Mouse (Mus musculus) NIH3T3 (cell line): ENCODE measurements around the gene Ptprf.
A peak's percentile ranks its signal among the peaks of the same experiment; 100 is the strongest.

Source experiments
- DNase-seq: peaks from one replicate; pipeline ENCODE4 v3.0.0-alpha.2; 2012; ENCODE audit warnings: low read depth

The Ptprf gene

DNA sequence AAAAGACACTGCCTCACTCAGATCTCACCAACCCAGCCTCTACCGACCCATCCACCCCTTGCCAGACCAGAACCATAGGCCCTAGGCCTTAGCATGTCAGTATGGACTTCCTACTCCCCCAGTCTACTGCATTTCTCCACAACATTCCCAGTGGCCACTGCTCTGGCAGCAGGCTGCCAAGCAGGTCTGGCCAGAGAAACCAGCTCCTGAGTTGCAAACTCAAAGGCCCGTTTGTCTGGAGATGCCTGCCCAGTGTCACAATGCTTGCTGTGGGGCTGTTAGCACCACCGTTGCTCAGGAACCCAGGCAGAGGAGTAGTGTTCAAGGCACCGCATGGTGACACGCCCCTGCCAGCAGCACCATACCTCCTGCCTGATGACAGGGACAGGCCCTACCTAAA is 5.0 kb downstream of the Ptprf start:
- DNase-seq: no peak

DNA sequence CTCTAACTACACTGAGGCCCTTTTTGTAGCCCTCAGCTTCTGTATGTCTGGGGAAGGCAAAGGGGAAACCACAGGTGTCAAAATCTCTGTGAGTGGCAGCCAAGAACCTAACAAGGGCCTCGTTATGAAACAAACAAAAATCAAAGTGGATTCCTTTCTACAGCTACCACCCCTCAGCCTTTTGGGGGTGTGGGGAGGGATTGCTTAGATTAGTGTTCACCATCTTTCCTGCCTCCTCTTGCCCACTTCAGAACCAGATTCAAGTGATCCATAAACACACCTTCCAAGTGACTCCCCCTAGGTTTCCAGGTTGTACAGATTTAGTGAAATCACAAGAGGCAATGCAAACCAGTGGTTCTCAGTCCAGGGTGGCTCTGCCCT is 9.0 kb downstream of the Ptprf start:
- no peak for DNase-seq

DNA sequence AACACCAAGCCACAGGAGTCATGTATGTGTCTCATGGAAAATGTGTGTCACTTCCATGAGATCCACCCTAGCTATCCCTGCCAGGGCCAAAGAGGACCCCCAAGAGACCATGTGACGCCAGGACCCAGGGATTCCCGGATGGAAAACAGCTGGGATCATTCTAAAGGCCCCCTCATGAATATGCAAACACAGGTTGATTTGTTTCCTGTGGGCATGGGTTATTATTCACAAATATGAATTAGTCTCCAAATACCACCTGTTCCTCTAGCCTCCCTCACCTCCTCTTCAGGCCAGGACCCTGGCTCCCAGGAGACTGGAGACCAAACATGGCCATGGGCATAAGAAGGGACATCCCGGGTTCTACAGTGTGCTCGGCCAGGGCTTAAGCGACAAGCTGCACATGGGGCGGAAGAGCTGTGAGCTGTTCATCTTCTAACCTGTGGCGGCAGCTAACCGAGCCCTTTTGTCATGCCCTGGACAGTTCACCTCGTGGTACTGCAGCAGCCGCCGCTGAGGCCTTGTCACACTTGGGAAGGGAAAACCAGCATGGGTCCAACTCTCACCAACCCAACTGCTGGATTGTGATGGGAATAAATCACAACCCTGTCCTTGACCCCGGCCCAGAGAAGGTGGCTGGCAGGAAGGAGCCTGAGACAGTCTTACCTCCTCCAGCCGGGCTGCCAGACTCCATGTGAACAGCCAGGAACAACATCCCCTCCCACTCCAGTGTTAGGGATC is 9.6 kb downstream of the Ptprf start:
- DNase-seq: no peak

DNA sequence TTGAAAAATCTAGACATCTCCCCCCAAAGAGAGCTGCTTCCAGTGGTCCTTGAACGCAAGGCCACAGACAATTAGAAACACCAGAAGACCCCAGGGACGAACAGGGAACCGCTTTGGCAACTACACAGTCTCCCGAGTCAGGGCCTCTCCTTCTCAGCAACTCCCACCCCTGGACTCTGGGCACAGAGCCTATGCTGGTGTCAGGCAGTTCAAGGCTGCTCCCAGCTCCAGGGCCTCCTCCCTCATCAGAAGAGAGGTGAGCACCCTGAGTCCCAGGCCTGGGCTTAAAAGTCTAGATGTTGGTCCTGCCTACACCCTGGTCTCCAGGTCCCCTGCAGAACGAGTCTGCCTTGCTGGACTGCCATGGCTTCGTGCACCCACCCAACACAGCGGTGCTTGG is 10.7 kb downstream of the Ptprf start:
- DNase-seq: no peak

DNA sequence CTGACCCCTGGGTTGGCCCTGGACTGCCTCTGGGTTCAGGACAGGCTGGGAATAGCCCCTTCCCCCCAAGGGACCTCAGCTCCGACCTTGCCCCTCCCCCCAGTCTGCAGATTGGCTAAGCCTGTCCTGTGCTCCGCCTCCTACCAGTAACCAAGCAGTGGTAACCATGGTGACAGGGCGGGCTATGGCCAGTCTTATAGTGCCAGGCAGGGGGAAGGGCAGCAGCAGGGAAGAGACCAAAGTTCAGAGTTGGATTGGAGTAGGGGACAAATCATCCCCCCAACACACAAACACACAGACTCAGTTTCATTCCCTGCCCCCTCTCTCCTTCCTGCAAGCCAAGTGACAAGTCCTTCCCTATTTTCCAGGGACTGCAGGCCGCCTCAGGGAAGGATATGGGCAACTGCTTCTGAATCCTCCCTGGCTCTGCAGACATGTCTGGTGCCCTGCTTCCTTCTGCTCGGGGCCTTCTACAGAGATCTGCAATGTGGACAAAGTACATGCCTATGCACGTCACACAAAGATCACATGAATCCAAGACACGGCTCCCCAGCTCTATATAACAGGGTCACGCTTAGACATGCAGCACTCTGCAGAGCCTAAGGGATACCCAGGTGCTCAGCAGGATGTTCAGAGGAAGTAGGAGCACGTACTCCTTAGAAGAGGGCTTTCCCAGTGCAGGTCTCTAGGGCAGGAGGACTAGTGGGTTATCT is 14.5 kb downstream of the Ptprf start:
- DNase-seq: peak; percentile 61

DNA sequence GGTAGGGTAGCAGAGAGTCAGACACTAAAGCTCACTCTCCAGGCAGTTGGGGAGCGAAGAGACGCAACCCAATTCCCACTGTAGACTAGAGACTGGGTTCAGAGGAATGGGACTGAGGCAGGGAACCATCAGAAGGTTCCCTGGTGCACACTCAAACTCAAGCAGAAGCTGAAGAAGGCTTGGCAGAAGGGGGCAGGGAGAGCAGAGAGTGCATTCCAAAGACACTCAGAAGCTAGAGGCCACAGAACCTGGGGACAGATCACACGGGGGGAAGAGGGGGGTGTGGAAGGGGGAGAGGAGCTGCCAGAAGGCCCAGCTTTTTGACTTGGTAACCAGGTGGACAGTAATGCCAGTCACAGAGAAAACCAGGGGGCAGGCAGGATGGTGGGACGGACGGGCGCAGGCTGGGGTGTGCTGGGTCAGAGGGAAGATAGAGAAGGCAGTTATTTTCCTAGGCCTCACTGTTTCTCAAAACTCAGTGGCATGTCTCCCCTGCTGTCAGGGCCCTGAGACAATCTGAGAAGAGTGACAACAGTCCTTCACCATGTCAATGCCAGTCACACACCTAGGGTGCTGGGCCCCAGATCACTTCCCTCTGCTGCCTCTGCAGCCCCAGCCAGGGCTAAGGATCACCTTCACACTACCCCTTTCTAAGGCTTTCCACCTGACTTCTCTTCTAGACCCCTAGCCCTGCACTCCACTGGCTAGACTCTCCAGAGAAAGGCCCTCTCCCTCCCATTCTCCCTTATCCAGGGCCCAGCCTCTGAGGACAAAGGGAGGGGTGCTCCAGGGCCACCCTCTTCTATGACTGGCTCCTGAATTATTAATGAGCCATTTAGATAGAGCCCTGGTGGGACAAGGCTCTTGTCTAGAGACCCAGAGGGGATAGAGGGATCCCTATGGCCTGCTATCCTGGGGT is 15.3 kb downstream of the Ptprf start:
- DNase-seq: no peak

DNA sequence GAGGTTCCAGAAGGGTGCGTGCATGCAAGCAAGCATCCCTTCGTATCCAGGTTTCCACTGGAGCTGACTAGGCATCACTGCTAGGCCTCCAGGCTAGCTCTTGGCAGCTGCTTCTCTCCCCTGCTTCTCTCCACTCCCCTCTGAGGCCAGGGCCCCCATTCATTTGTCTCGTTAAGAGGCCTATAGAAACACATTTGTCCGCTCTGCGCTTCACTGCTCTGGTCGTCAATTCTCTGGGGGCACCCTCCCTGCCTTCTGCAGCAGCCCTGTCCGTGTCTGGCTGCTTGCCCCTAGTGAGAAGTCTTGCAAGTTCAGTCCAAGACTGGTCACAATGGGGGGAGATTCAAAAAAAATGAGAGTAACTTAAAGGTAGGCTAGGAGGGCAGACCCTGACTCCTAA is 16.7 kb downstream of the Ptprf start:
- no peak for DNase-seq

DNA sequence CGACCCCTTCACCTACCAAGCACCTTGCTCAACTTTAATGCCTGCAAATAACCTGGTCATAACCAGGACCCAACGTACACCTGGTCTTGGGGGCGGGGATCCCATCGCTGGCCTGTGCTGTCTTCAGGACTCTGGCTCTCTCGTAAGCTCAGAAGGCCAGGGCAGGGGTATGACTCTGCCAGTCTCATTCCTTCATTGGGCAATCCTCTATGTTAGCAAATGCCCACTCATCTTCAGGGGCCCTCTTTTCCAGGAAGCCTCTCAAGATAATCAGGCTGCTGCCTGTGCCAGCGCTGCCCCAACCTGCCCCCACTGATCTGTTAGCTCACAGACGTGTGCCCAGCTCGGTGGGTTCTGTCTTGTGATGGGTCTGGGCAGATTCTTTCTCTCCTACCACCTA is 17.2 kb downstream of the Ptprf start:
- DNase-seq: no peak

DNA sequence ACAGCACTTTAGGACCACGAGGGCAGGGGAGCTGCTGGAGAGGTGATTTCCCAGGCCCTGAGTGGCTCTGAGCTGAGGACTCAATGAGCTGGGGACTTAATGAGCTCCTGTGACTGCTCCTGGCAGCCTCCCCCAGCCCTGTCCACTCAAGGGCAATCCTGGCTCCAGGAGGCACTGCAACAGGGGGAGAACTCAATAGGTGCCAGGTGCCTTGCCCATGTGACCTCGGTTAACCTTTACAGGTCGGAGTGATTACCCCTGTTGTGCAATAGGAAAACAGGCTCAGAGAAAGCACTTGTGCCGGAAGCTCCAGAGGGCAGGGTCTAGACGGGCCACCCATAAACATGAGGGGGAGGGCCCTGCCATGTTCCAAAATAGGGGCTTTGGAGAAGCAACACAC is 17.7 kb downstream of the Ptprf start:
- DNase-seq: no peak

DNA sequence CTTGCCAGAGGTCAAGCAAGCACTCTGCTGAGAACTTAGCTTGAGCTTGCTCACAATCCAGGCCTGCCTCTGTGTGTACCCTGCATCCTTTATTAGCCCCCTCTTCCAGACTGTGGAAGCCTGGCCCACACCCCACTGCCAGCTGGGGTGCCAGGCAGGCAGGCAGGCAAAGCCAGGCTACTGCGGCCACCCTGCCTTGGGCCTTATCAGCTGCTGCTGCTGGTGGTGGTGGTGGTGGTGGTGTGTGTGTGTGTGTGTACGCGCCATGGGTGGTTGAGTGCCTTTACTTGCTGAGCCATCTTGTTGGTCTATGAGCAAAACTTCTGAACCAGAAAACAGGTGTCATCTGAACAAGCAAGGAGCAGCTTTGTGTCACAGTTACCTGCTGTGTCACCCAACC is 18.3 kb downstream of the Ptprf start:
- no peak for DNase-seq

DNA sequence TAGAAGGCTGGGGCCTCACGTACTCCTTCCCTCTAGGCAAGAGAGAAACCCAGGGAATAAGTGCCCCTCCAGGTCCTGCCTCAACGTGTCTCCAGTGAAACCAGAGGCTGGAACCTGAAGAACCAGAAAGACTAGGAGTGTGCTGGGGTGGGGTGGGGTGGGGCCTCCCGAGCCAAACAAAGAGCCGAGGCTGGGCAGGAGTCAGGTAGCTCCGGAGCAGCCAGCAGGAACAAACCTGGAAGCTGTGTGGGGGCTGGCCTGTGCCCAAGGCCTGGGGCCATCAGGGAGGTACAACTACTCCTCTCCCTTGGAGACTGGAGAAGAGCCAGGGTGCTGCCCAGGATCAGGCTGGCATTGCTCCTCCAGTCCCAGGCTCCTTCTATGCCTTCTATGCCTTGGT is 18.9 kb downstream of the Ptprf start:
- no peak for DNase-seq

DNA sequence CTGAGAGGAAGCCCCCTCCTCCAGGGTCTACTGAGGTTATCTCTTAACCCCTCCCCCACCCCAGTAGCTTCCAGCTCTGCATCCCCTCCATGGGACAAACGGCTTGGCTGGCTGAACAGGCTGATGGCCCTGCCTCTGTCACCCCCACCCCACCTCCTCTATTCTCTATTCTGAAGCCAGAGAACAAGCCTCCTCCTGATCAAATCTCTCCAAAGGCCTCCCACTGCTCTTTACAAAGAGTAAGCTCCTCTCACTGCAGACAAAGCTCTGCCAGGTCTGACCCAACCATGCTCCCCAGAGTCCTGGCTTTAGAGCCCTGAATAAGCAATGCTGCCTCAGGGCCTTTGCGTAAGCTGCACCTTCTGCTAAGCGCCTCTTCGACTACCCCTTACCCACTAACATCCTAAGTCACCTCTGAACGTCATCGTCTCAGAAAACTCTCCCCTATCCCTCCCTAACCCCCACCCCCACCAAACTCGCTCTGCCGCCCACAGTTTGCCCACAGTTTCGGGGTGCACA is 19.6 kb downstream of the Ptprf start:
- peak; percentile 31 for DNase-seq

DNA sequence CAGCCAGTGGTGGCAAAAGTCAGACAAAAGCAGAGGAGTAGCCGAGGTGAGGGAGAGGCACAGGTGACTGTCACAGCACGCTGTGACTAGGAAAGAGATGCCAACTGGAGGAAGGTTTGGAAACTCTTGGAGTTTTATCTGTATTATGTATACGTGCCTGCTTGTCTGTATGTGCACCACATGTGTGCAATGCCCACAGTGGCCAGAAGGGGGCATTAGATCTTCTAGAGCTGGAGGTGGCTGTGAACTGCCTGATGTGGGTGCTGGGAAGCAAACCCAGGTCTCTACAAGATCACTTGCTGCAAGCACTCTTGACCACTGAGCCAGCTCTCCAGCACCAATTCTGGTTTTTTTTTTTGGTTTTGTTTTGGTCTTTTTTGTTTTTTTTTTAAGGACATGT is 20.5 kb downstream of the Ptprf start:
- DNase-seq: peak; percentile 44

DNA sequence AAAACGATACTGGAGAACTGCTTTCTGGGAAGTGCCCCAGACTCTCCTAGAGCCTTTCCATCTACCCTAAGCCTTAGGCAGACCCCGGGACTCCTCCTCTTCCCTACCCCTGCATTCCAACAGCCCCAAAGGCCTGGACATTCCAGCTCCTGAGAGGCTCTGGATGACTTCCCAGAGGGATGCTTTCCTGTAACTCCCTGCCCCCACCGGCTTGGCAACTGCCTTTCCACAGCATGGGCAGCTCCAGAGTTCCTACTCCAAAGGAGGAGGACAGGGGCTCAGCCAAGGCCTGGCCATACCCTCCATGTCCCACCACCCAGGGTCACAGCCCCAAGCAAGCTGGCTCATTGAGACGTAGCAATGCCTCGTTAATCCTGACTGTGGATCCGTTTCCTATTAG is 21.2 kb downstream of the Ptprf start:
- DNase-seq: peak; percentile 85

DNA sequence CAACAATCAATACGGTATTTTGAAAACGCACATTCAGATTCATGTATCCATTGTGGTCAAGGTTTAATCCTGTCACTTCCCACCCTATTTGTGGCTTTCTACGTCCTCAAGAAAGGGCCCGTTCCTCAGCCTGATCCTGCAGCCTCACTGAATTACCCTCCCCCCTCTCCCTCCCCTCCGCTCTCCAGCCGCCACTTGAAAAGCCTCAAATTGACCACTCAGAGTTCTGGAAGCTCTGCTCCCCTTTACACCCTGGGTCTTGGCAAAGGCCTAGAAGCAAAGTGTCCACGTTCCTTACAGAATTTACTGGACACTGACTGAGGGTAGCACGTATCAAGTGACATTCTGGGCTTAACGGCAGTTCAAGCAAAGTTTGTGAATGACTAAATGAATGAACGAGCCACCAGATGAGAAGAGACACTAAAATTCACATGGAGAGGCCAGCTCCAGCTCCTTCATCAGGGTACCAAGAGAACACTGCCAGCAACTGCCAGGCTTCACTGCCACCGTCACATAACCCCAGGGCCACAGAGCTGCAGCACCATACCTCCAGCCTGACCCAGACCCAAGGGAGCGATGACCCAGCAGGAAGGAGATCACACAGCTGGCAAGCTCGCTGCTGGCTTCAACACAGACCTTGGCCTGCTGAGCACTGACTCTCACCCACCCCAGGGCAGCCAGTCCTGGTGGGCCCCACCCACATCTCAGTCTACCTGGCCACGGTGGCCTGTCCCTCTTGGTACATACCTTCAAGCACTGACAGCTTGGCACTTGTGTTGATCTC is 22.6 kb downstream of the Ptprf start:
- DNase-seq: no peak

DNA sequence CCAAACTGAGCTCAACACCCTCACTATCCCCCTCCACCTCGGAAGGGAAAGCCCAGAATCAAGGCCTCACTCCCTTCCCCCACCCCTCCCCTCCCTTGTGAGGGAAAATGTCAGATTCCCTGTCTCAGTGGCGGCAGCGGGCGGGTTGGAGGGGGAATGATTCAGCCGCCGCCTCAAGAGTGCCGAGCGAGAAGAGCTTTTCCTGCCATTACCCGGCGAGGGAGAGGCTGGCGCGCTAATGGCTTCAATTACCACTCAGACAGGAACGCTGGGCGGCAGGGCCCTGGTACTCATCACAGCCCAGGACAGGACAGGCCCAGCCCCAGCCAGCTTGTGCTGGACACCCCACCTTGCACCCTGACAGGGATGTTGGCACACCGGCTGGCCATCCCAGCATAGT is 25.6 kb downstream of the Ptprf start:
- DNase-seq: peak; percentile 22

DNA sequence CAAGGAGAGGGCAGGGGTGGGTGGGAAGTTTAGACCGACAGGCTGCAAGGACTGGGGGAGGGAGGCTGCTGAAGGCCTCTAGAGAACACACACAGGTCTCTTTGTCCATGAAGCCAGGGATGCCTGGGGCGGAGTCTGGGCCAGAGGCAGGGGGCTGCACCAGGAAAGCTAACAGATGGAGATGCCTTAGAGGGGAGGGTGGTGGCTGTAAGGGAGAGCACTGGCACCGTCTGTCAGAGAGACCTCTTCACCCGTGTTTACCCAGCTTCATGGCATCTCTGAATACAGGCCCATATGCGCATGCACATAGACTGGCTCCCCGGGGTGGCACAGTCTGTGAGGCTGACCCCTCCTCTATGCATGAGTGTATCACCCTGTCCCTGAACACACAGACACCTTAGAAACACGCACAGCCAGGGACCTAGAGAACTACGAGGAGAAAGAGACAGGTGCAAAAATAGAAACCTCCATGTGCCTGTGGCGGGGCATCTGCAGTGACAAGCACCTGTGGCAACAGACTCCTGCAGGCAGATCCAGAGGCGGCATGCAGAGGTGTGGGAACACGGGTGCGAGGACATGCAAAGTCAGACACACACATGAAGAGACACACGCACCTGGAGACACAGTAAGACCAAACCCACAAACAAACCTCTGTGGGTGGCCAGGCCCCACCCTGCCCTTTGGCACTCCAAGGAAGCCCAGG is 29.3 kb downstream of the Ptprf start:
- DNase-seq: no peak

DNA sequence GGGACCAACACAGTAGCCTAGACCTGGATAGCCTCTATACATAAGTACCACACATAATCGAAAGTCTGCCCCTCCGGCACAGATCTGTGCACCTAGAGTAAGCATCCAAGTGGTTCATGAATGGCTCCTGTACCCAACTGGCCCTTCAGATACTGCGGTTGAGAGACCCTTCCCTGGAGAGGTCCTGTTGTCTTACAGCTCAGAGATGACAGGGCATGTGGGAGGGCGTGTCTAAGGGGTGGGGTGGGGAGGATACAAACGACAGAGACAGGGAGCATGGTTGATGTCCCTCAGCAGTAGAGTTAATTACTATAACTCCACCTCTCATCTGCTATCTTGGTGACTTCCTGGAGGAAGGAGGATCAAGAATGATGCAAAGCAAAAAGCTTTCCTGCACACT is 29.9 kb downstream of the Ptprf start:
- DNase-seq: no peak

DNA sequence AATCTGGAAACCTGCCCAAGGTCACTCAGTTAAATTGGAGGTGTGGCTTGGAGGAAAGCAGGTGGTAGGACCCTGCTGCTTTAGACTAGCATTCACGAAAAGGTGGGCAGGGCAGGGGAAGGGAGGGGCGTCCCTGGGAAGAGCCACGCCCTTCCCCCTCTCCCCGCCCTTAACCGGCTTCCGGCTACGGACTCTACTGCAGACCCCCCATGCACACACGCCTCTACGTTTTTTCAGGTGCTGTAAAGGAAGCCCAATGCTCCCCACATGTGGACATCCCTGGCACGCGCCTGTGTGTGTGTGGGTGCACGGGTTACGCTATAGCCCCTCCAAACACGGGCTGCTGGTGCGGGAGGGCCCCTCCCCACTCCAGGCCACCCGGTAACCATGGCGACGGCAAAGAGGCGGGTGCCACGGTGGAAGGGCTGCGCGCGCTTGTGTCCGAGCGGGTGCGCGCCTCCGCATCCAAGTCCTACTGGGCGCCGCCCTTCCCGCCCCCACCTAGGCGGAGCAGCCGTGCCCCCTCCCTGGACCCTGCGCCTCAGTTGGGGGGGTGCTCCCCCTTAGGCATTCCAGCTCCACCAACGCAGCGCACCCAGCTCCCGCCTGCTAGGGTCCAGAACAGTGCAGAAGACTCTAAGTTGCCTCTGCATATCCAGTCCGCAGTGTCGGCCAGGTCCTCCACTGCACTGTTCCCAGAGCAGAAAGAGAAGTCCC is 30.5 kb downstream of the Ptprf start:
- DNase-seq: no peak

DNA sequence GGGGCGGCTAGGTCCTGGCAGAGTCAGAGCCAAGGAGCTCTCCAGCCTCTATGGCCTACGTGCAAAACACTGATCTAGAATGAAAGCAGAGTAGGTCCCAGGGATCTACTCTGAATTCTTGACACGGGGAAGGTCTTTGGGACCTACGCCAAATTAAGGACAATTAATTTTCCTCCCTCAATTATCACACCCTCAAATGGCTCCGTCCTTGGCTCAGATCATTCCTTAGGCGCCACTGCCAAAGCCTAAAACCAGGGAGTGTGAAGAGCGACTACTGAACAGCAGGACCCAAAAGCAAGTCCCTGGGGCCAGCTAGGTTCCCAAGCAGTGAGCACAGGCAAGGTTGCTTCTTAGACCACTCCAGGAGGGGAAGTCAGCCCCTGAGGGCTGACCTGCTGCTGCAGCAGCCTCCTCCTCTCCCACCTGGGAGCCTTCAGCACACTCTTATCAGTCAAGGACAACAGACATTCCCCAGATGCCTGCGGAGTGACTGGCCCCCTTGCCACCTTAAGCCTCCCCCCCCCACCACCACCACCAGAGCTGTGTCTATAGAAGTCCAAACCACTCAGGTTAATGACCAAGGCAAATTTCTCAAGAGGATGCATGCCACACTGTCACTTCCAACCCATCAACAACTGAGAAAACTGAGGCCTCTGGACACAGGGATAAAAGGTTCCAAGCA is 31.3 kb downstream of the Ptprf start:
- no peak for DNase-seq
